Mouse (Mus musculus) hindbrain, embryonic 11.5 days (tissue): ENCODE data around the gene Rgs8. TPM values are rescaled to one million over a fixed set of nuclear protein-coding genes. Genes with fewer than 3 reads are reported as not detected.

Source experiments
- ATAC-seq: fragments of 200-750 bp; cut with Nextera tagmentation; 2 replicates; pipeline ENCODE4 v1.8.0; 2017; ENCODE audit warnings: mild to moderate bottlenecking, moderate TSS enrichment, moderate library complexity; ENCODE audit not compliant: low FRiP score
- DNase-seq: peaks from one replicate; pipeline ENCODE4 v3.0.0-alpha.2; 2015; ENCODE audit warnings: low spot score
- H3K27ac ChIP-seq: fragments of 300-500 bp; sonication (generic); 2 replicates; pipeline ENCODE4 v1.5.1; 2014; ENCODE audit warnings: mild to moderate bottlenecking, low read depth, low read length
- H3K27me3 ChIP-seq: fragments of 300-500 bp; sonication (generic); 2 replicates; pipeline ENCODE4 v1.6.1; 2014; ENCODE audit warnings: mild to moderate bottlenecking, low read length, moderate library complexity, mixed read lengths; ENCODE audit not compliant: control insufficient read depth, insufficient read depth
- H3K36me3 ChIP-seq: fragments of 300-500 bp; sonication (generic); 2 replicates; pipeline ENCODE4 v1.6.1; 2014; ENCODE audit warnings: mild to moderate bottlenecking, low read length, moderate library complexity, mixed read lengths; ENCODE audit not compliant: control insufficient read depth, insufficient read depth
- H3K4me1 ChIP-seq: fragments of 300-500 bp; sonication (generic); replicated peaks from 2 replicates; pipeline ENCODE4 v1.6.1; 2014; ENCODE audit warnings: low read length, mixed read lengths; ENCODE audit not compliant: control insufficient read depth, insufficient read depth
- H3K4me2 ChIP-seq: fragments of 300-500 bp; sonication (generic); replicated peaks from 2 replicates; pipeline ENCODE4 v1.6.1; 2014; ENCODE audit warnings: mild to moderate bottlenecking, low read depth, low read length
- H3K4me3 ChIP-seq: fragments of 300-500 bp; sonication (generic); 2 replicates; pipeline ENCODE4 v1.5.1; 2014; ENCODE audit warnings: low read depth, low read length
- H3K9ac ChIP-seq: fragments of 300-500 bp; sonication (generic); 2 replicates; pipeline ENCODE4 v1.6.1; 2014; ENCODE audit warnings: low read depth, low read length
- H3K9me3 ChIP-seq: fragments of 300-500 bp; sonication (generic); 2 replicates; pipeline ENCODE4 v1.6.1; 2016; ENCODE audit warnings: low read length; ENCODE audit not compliant: control insufficient read depth
- WGBS: fragments of 180-500 bp; shearing (Covaris S2); extraction: QIAGEN DNeasy Blood & Tissue Kit; methylation state at CpG from one replicate; pipeline ENCODE4 v1.1.7; 2014; 5-methylcytosine and 5-hydroxymethylcytosine counted together
- polyA plus RNA-seq: library from polyadenylated mRNA; unstranded; fragments of >200 nt; fragmentation: Nextera tagmentation; extraction: Ambion mirVana; gene quantifications from 2 replicates; pipeline ENCODE4 v1.2.1, GENCODE M21; 2014

Rgs8 gene
- polyA plus RNA-seq, 1 experiment from 2014 or later = 5.8 TPM

DNA sequence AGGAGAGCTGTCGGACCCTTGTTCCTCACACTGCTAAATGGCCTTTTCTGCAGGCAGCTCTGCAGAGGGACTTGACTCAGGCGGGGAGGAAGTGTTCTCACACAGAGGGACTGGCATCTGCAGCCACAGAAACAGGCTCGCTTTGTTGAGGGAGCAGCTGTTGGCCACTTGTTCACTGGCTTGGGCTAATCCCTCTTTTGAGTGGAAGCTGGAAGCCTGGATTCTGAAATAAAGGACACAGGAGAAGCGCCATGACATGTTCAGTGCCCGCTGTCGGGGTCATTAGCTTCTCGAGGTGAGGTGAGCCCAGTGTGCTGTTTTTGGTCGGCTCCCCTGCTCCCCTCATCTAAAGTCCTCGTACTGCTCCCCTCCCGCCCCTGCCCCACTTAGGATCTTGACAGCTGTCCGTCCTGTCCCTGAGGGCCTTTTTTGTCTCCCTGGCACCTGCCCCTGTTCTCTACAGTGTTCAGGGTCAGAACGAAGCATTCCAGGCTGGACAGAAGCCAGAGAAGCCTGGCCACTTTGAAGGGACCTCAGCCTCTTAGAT, 50.7 kb downstream of the Rgs8 start:
- peak; percentile 60 for DNase-seq
- WGBS = 15% methylated on average over 12 of the region's 12 CpGs
- Histone ChIP-seq H3K4me2 (no peak overlapping the region), H3K4me1 (peaks cover 4% of the 10 kb centered on the region), H3K27me3 (no peaks in the 10 kb centered on the region), H3K36me3 (no peaks in the 10 kb centered on the region), H3K27ac (peak overlapping the region; percentile 3; the same call in 1 of the 2 replicates), H3K4me3 (no peak overlapping the region), H3K9me3 (no peaks in the 10 kb centered on the region), H3K9ac (no peak overlapping the region)
- peak; percentile 70 for ATAC-seq

DNA sequence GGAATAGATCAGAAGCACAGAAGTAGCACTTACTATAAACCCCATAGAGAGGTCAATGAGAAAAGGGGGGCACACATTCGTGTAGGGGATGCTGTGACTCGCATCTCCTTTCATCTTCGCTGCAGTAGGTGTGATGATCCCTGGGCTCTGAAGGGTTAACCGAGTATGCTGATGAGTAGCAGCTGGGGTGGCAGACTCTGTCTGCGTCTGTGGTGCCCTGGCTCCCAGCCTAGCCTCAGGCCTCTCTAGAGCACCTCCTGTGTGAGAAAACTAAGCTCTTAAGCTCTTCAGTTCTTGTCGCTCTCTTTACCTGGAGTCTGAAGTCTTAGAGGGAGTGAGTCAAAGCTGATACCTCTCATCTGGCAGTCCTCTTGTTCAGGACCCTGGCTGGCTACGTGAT, 51.3 kb downstream of the Rgs8 start:
- H3K4me1 ChIP-seq = peaks cover 4% of the 10 kb centered on the region
- H3K4me3 ChIP-seq = no peak overlapping the region
- peak; percentile 41 for DNase-seq

GRCm38 (mm10) chr1:153704996-153705395, 52.2 kb downstream of the Rgs8 start:
- Histone ChIP-seq H3K27me3 (no peaks in the 10 kb centered on the region), H3K27ac (no peak overlapping the region), H3K4me1 (peaks cover 4% of the 10 kb centered on the region), H3K4me2 (no peak overlapping the region), H3K4me3 (no peak overlapping the region), H3K36me3 (no peaks in the 10 kb centered on the region), H3K9me3 (no peaks in the 10 kb centered on the region), H3K9ac (no peak overlapping the region)
- DNase-seq (peak; percentile 38), ATAC-seq (peak; percentile 58)
- WGBS = 25% methylated on average over 3 of the region's 3 CpGs

More for the DNA sequence above, 51.3 kb downstream of the Rgs8 start:
- Histone ChIP-seq H3K9ac (no peak overlapping the region), H3K36me3 (no peaks in the 10 kb centered on the region), H3K9me3 (no peaks in the 10 kb centered on the region), H3K27ac (peak overlapping the region; percentile 3; the same call in 1 of the 2 replicates), H3K27me3 (no peaks in the 10 kb centered on the region), H3K4me2 (no peak overlapping the region)
- ATAC-seq = 0 out of 2 replicates have a peak, but pooled peaks have one; percentile 36
- 18% methylated on average over 7 of the region's 7 CpGs for whole genome bisulfite sequencing

DNA sequence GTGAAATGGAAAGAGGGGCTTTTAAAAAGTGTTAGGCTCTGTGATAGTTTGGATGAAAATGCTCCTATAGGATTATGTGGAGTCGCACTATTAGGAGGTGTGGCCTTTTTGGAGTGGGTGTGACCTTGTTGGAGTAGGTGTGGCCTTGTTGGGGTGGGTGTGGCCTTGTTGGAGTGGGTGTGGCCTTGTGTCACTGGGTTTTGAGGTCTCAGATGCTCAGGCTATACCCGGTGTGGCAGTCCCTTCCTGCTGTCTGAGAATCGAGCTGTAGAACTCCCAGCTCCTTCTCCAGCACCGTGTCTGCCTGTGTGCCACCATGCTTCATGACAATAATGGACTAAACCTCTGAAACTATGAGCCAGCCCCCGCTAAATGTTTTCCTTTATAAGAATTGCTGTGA, 55.8 kb downstream of the Rgs8 start:
- WGBS = 92% methylated on average over 5 of the region's 5 CpGs
- no peak overlapping the region for H3K4me3 ChIP-seq
- H3K4me2 ChIP-seq = no peak overlapping the region

GRCm38 (mm10) chr1:153709451-153709850, 56.6 kb downstream of the Rgs8 start:
- H3K4me1 ChIP-seq = no peaks in the 10 kb centered on the region
- DNase-seq (no peak), ATAC-seq (no peak)
- H3K4me2 ChIP-seq = no peak overlapping the region
- H3K9me3 ChIP-seq = no peaks in the 10 kb centered on the region
- H3K4me3 ChIP-seq = no peak overlapping the region
- 76% methylated on average over 5 of the region's 5 CpGs for WGBS
- H3K9ac ChIP-seq = no peak overlapping the region
- no peak overlapping the region for H3K27ac ChIP-seq
- no peaks in the 10 kb centered on the region for H3K36me3 ChIP-seq
- no peaks in the 10 kb centered on the region for H3K27me3 ChIP-seq

More for the DNA sequence above, 55.8 kb downstream of the Rgs8 start:
- Histone ChIP-seq H3K36me3 (no peaks in the 10 kb centered on the region), H3K27ac (no peak overlapping the region), H3K9me3 (no peaks in the 10 kb centered on the region), H3K4me1 (no peaks in the 10 kb centered on the region; the same call in 1 of the 2 replicates), H3K27me3 (no peaks in the 10 kb centered on the region), H3K9ac (no peak overlapping the region)
- DNase-seq (no peak), ATAC-seq (no peak)

GRCm38 (mm10) chr1:153711544-153712262, 58.9 kb downstream of the Rgs8 start:
- DNase-seq (no peak), ATAC-seq (no peak)
- no peak overlapping the region for H3K4me2 ChIP-seq
- H3K27me3 ChIP-seq = no peaks in the 10 kb centered on the region
- 83% methylated on average over 3 of the region's 3 CpGs for WGBS
- H3K4me1 ChIP-seq = no peaks in the 10 kb centered on the region
- H3K9ac ChIP-seq = no peak overlapping the region
- H3K36me3 ChIP-seq = no peaks in the 10 kb centered on the region
- H3K9me3 ChIP-seq = no peaks in the 10 kb centered on the region
- H3K27ac ChIP-seq = no peak overlapping the region
- no peak overlapping the region for H3K4me3 ChIP-seq

- DNase-seq (no peak), ATAC-seq (no peak)
- H3K9me3 ChIP-seq = no peaks in the 10 kb centered on the region
- H3K9ac ChIP-seq = no peak overlapping the region
- no peaks in the 10 kb centered on the region for H3K36me3 ChIP-seq
- no peaks in the 10 kb centered on the region for H3K27me3 ChIP-seq
- H3K4me3 ChIP-seq = no peak overlapping the region
- no peak overlapping the region for H3K27ac ChIP-seq
- no peak overlapping the region for H3K4me2 ChIP-seq
- no peaks in the 10 kb centered on the region for H3K4me1 ChIP-seq
- WGBS = 85% methylated on average over 2 of the region's 2 CpGs
Observed at GRCm38 (mm10) chr1:153712633-153713032, 59.8 kb downstream of the Rgs8 start.

- Histone ChIP-seq H3K4me3 (no peak overlapping the region), H3K9ac (no peak overlapping the region), H3K27ac (no peak overlapping the region), H3K4me1 (no peaks in the 10 kb centered on the region), H3K27me3 (no peaks in the 10 kb centered on the region), H3K4me2 (no peak overlapping the region), H3K9me3 (no peaks in the 10 kb centered on the region), H3K36me3 (no peaks in the 10 kb centered on the region)
- WGBS = 91% methylated on average over 1 of the region's 1 CpGs
- ATAC-seq (no peak), DNase-seq (no peak)
Observed at GRCm38 (mm10) chr1:153717990-153718389, 65.2 kb downstream of the Rgs8 start.

- H3K36me3 ChIP-seq = no peaks in the 10 kb centered on the region
- H3K27me3 ChIP-seq = no peaks in the 10 kb centered on the region
- no peak overlapping the region for H3K27ac ChIP-seq
- WGBS = 88% methylated on average over 7 of the region's 7 CpGs
- H3K9me3 ChIP-seq = no peaks in the 10 kb centered on the region
- H3K9ac ChIP-seq = no peak overlapping the region
- no peaks in the 10 kb centered on the region for H3K4me1 ChIP-seq
- H3K4me3 ChIP-seq = no peak overlapping the region
- H3K4me2 ChIP-seq = no peak overlapping the region
- no peak for DNase-seq
- ATAC-seq = no peak
Observed at GRCm38 (mm10) chr1:153720935-153721334, 68.1 kb downstream of the Rgs8 start.
